Mouse (Mus musculus) cerebellum, adult 9-10 months (tissue): ENCODE measurements around the gene Pms1.
"Not testable (repeated sequence)": the region's sequence is repeated elsewhere in the genome, so short reads cannot be mapped to it uniquely, and the experiment has no call there.

ENCODE experiments used
- DNase-seq: peaks from one replicate; pipeline ENCODE4 v3.0.0; 2022

The Pms1 gene

GRCm38 (mm10) chr1:53296581-53297383 is at the start of gene Pms1, which contains the start of the genes Ormdl1 and Gm28778:
Gene Pms1 (minus strand): TSS chr1:53297018.
Gene Ormdl1 (plus strand): TSS chr1:53297095.
Gene Gm28778 (plus strand): TSS chr1:53297111.
- DNase-seq: peak; percentile 96

- no peak for DNase-seq
These were observed 44.3 kb upstream of the Pms1 start for GRCm38 (mm10) chr1:53341071-53341470.

GRCm38 (mm10) chr1:53337403-53337802 is 40.6 kb upstream of the Pms1 start:
- DNase-seq: not testable (repeated sequence)

- no peak for DNase-seq
These were observed 38.6 kb upstream of the Pms1 start for GRCm38 (mm10) chr1:53335465-53335864.

- not testable (repeated sequence) for DNase-seq
These were observed 36.7 kb upstream of the Pms1 start for GRCm38 (mm10) chr1:53333527-53333926.

- DNase-seq: no peak
These were observed 28.1 kb upstream of the Pms1 start for GRCm38 (mm10) chr1:53324827-53325494.

GRCm38 (mm10) chr1:53324277-53324676 is 27.5 kb upstream of the Pms1 start:
- DNase-seq: no peak

- no peak for DNase-seq
These were observed 26.4 kb upstream of the Pms1 start for GRCm38 (mm10) chr1:53323254-53323653.

GRCm38 (mm10) chr1:53321662-53322344 is 25.0 kb upstream of the Pms1 start:
- no peak for DNase-seq

GRCm38 (mm10) chr1:53312989-53313967 is 16.5 kb upstream of the Pms1 start, which contains the start of gene Osgepl1:
Gene Osgepl1 (plus strand): TSS chr1:53313624.
- peak; percentile 86 for DNase-seq

GRCm38 (mm10) chr1:53300506-53300905 is 3.7 kb upstream of the Pms1 start:
- DNase-seq: no peak

GRCm38 (mm10) chr1:53291197-53291596 is 5.6 kb downstream of the Pms1 start:
- no peak for DNase-seq

GRCm38 (mm10) chr1:53272646-53273045 is 24.2 kb downstream of the Pms1 start:
- peak; percentile 75 for DNase-seq

- DNase-seq: no peak
These were observed 26.9 kb downstream of the Pms1 start for GRCm38 (mm10) chr1:53269901-53270300.

- not testable (repeated sequence) for DNase-seq
These were observed 31.7 kb downstream of the Pms1 start for GRCm38 (mm10) chr1:53264958-53265612.

- peak; percentile 37 for DNase-seq
These were observed 70.8 kb downstream of the Pms1 start for GRCm38 (mm10) chr1:53226063-53226462.

GRCm38 (mm10) chr1:53225616-53226015 is 71.2 kb downstream of the Pms1 start:
- peak; percentile 88 for DNase-seq

GRCm38 (mm10) chr1:53224775-53225174 is 72.0 kb downstream of the Pms1 start:
- no peak for DNase-seq

GRCm38 (mm10) chr1:53210136-53210535 is 86.7 kb downstream of the Pms1 start:
- no peak for DNase-seq

- no peak for DNase-seq
These were observed 92.9 kb downstream of the Pms1 start for GRCm38 (mm10) chr1:53203902-53204301.

GRCm38 (mm10) chr1:53201630-53202199 is 95.1 kb downstream of the Pms1 start:
- no peak for DNase-seq
